Mouse (Mus musculus) heart, embryonic 13.5 days (tissue): ENCODE data around the gene Lyrm9. TPM values are rescaled to one million over a fixed set of nuclear protein-coding genes. Genes with fewer than 3 reads are reported as not detected.
A peak's percentile ranks its signal among the peaks of the same experiment; 100 is the strongest.

Experiments used
- ATAC-seq: fragments of 200-750 bp; cut with Nextera tagmentation; 2 replicates; pipeline ENCODE4 v1.8.0; 2017; ENCODE audit warnings: moderate TSS enrichment; ENCODE audit not compliant: insufficient number of reproducible peaks, low FRiP score, low TSS enrichment; ENCODE audit errors: extremely low read depth
- H3K27ac ChIP-seq: fragments of 300-500 bp; sonication (generic); replicated peaks from 2 replicates; pipeline ENCODE4 v1.5.1; 2015; ENCODE audit warnings: moderate library complexity, mild to moderate bottlenecking, inconsistent platforms
- H3K27me3 ChIP-seq: fragments of 300-500 bp; sonication (generic); replicated peaks from 2 replicates; pipeline ENCODE4 v1.6.1; 2015; ENCODE audit warnings: mild to moderate bottlenecking, inconsistent platforms
- H3K36me3 ChIP-seq: fragments of 300-500 bp; sonication (generic); 2 replicates; pipeline ENCODE4 v1.6.1; 2015; ENCODE audit warnings: mild to moderate bottlenecking, inconsistent platforms
- H3K4me1 ChIP-seq: fragments of 300-500 bp; sonication (generic); 2 replicates; pipeline ENCODE4 v1.6.1; 2015; ENCODE audit warnings: inconsistent platforms
- H3K4me2 ChIP-seq: fragments of 300-500 bp; sonication (generic); 2 replicates; pipeline ENCODE4 v1.6.1; 2015; ENCODE audit warnings: inconsistent platforms, mild to moderate bottlenecking, moderate library complexity
- H3K4me3 ChIP-seq: fragments of 300-500 bp; sonication (generic); 2 replicates; pipeline ENCODE4 v1.5.1; 2015; ENCODE audit warnings: moderate library complexity, mild to moderate bottlenecking, inconsistent platforms
- H3K9ac ChIP-seq: fragments of 300-500 bp; sonication (generic); 2 replicates; pipeline ENCODE4 v1.6.1; 2015; ENCODE audit warnings: inconsistent platforms, mild to moderate bottlenecking, moderate library complexity
- H3K9me3 ChIP-seq: fragments of 300-500 bp; sonication (generic); 2 replicates; pipeline ENCODE4 v1.6.1; 2016; ENCODE audit warnings: inconsistent platforms
- WGBS: fragments of 180-500 bp; shearing (Covaris S2); methylation state at CpG from one replicate; pipeline ENCODE4 v1.1.7; 2015; ENCODE audit warnings: mixed read lengths; 5-methylcytosine and 5-hydroxymethylcytosine counted together
- polyA plus RNA-seq: library from polyadenylated mRNA; unstranded; fragments of >200 nt; fragmentation: Nextera tagmentation; extraction: Ambion mirVana; gene quantifications from 2 replicates; pipeline ENCODE4 v1.2.1, GENCODE M21; 2015

Gene Lyrm9
- polyA plus RNA-seq, 1 experiment from 2014 or later = 28.5 TPM

DNA sequence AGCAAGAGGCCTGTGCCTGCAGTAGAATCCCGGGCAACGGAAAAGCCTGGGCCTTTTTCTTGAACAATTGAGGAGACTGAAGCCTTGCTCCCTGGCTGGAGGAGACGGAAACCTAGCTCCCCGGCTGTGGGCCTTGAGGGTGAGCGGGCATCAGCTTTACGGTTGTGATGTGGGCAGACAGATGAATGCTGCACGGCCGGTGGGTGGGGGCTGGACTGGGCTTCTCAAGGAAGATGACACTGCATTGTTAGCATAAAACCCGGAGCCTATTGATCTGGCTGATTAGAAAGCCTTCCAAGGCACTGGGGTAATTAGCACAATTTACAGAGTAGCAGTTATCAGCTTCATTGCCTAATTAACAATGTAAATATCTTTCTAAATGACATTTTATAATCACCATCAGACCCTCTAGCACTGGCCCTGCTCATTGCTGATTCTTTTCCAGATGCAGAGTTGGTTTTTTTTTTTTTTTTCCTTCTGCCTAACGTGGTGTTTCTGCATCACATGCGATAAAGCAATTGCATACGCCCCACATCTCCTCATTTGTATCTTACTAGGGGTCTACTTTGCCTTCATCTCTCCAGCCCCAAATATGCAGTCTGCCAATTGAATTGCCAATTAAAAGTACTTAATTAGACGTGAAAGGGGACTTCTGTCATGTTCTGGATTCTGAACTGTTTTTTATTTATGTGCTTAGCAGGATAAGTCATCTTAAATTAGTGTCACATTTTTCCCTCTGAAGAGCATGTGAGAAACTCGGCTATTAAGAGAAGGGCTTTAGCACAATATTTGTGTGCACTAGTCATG is 10.2 kb upstream of the Lyrm9 start:
- Histone ChIP-seq H3K4me3 (no peak overlapping the region), H3K36me3 (no peaks in the 10 kb centered on the region), H3K9me3 (no peaks in the 10 kb centered on the region), H3K4me1 (peaks cover 21% of the 10 kb centered on the region), H3K4me2 (no peak overlapping the region), H3K9ac (no peak overlapping the region), H3K27ac (no peak overlapping the region), H3K27me3 (no peaks in the 10 kb centered on the region)
- WGBS = 72% methylated on average over 14 of the region's 14 CpGs
- ATAC-seq = no peak

DNA sequence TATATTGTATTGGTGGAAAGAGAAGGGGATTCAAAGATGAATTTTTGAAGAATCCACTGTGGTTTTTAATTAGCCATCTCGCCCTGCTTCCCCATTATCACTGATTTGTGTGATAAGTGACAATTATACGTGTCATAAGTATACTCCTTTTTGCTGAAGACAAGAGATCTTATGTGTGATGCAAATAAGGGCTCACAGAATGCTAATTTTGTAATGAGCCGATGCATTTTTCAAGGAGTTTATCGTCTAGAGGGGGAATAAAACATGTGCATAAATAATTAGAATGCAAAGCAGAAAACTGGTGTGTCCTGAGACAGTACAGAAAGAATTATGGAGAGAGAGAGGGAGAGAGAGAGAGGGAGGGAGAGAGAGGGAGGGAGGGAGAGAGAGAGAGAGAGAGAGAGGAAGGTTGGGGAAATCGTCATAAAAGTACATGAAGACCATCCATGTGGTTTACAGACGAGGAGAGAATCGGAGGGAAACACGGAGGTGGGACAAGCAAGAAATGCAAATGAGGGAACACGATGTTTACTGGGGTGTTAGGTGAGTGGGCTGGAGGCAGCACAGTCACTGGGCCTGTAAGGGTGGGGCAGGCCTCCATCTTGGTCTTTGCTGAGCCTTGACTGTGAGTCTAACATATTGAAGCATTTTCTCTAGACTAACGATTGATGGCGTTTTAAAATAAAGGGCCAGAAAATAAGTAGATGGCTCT is 8.9 kb upstream of the Lyrm9 start:
- no peak for ATAC-seq
- H3K36me3 ChIP-seq = no peaks in the 10 kb centered on the region

DNA sequence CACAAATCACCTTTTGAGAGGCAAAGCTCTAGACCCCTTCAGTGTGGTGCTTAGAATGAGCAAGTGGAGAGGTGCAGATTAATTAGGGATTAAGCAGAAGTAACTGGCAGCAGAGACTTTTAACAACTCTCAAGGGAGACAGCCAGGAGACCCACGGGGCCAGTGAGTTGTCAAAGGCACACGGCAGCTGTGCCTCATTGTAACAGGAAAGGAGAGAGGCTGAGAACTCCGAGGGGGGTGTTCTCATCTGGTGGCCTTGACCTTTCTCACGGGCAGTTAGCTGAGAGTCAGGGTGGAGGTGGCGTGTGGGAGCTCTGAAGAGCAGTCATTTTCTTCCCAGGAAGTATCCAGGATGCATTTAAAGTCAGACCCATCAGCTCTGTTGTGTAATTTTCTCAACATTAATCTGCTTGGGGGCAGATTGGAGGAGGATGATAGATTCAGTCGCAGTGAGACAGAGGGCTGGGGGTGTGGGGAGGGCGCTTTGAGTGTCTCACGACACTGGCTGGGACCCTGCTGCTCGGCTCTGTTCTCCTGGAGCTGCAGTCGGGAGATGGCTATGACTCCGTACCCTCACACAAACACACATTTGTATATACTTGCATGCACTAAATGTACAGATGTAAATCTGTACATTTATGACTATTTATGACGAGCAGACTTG is 5.9 kb upstream of the Lyrm9 start:
- Histone ChIP-seq H3K4me3 (no peak overlapping the region), H3K4me2 (no peak overlapping the region), H3K27ac (no peak overlapping the region), H3K27me3 (no peaks in the 10 kb centered on the region), H3K9ac (no peak overlapping the region), H3K4me1 (peaks cover 24% of the 10 kb centered on the region), H3K36me3 (no peaks in the 10 kb centered on the region), H3K9me3 (no peaks in the 10 kb centered on the region)
- 36% methylated on average over 12 of the region's 12 CpGs for WGBS
- no peak for ATAC-seq

More for the DNA sequence above, 8.9 kb upstream of the Lyrm9 start:
- 76% methylated on average over 11 of the region's 11 CpGs for WGBS
- H3K9me3 ChIP-seq = no peaks in the 10 kb centered on the region
- H3K9ac ChIP-seq = no peak overlapping the region
- H3K27me3 ChIP-seq = no peaks in the 10 kb centered on the region
- H3K4me1 ChIP-seq = peaks cover 24% of the 10 kb centered on the region
- H3K27ac ChIP-seq = no peak overlapping the region
- no peak overlapping the region for H3K4me2 ChIP-seq
- H3K4me3 ChIP-seq = no peak overlapping the region

DNA sequence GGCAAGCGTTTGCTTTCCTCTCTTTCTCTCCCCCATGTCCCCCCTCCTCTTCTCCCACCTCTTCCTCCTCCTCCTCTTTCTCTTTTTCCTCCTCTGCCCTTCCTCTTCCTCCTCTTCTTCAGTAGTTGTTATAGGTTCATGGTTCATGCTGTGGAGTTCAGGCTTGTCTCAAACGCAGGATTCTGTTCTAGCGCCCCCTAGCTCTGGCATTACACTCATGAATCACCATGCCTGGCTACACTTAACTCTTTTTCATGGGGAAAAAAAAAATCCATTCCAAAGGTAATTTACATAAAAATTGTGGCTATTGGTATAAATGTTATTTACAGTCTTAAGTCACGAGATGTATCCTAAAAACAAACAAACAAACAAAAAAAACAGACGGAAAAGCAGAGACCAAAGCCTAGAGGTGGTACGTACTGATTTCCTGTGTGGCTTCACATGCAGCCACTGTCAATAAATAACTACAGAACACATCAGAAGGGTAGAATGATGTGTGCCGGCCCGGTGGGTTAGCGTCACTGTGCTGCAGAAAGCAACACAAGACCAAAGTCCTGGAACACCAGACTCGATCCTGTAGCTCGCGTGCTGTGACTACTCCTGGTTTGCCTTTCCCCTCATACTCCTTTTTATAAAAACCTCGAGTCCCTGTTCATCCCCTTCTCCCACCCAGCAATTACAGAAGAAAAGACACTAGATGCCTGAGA is 3.4 kb upstream of the Lyrm9 start:
- no peak overlapping the region for H3K4me3 ChIP-seq
- WGBS = 54% methylated on average over 13 of the region's 13 CpGs
- H3K36me3 ChIP-seq = no peaks in the 10 kb centered on the region
- no peaks in the 10 kb centered on the region for H3K27me3 ChIP-seq
- no peak for ATAC-seq
- H3K9ac ChIP-seq = no peak overlapping the region
- no peaks in the 10 kb centered on the region for H3K9me3 ChIP-seq
- peaks cover 38% of the 10 kb centered on the region for H3K4me1 ChIP-seq
- no peak overlapping the region for H3K27ac ChIP-seq
- H3K4me2 ChIP-seq = no peak overlapping the region

DNA sequence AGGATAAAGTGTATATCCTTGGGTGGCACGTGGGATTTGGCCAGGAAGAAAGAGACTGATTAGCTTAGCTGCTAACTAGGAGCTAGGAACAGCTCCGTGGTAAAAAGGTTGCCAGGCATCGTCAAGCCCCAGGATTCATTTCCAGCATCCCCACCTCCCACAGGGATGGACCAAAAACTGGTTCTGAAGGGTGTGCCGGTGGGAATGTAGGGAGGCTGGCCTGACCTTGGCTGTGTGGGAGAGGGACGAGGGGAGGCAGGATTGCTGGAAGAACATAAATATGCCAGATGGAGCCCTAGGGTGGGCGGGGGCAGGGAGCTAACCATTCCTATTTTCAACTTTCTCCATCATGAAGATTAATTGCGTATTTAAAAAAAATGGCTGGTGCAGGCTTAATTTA is 1.2 kb downstream of the Lyrm9 start:
- H3K4me1 ChIP-seq = peaks cover 61% of the 10 kb centered on the region
- no peaks in the 10 kb centered on the region for H3K9me3 ChIP-seq
- ATAC-seq = no peak
- H3K4me2 ChIP-seq = peak overlapping the region; percentile 89
- H3K27ac ChIP-seq = no peak overlapping the region
- no peaks in the 10 kb centered on the region for H3K27me3 ChIP-seq
- H3K36me3 ChIP-seq = no peaks in the 10 kb centered on the region
- WGBS = 41% methylated on average over 7 of the region's 7 CpGs
- H3K9ac ChIP-seq = no peak overlapping the region
- H3K4me3 ChIP-seq = no peak overlapping the region

DNA sequence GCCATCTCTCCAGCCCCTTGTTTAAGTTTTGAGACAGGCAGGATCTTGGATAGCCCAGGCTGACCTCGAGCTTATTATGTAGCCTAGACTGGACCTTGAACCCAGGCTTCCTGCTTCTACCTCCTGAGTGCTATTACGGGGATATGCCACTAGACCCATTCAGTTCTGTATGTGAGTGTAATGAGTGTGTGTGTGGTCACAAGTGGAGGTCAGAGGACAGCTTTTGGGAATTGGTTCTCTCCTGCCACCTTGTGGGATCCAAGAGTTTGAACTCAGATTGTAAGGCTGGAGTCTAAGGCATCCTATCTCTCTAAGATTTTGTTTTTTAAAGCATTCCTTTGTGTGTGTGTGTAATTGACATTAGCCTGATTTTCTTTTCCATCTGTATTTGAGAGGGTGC is 2.0 kb downstream of the Lyrm9 start:
- no peak for ATAC-seq
- WGBS = 58% methylated on average over 2 of the region's 2 CpGs
- Histone ChIP-seq H3K4me3 (no peak overlapping the region), H3K36me3 (no peaks in the 10 kb centered on the region), H3K27me3 (no peaks in the 10 kb centered on the region), H3K4me2 (no peak overlapping the region), H3K27ac (peak overlapping the region; percentile 70; the same call in 1 of the 2 replicates), H3K9ac (no peak overlapping the region), H3K4me1 (peaks cover 69% of the 10 kb centered on the region), H3K9me3 (no peaks in the 10 kb centered on the region)

DNA sequence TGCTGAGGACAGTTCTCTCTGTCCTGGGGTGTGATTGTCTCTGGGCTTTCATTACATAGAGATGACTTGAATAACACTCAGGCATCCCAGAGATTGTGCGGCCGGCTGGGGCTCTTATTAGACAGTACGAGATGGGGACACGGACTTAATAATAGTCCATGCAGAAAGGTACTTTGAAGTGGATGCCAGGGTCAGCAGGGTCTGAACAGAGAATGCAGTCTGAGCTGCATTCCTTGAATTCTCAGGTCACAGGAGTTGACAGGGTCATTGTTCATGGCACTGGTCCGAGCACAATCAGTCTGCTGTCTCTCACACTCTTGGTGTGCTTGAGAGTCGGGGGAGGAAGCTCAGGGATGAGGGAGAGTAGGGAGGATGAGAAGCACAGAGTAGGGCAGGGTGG is 3.0 kb downstream of the Lyrm9 start:
- Histone ChIP-seq H3K9me3 (no peaks in the 10 kb centered on the region), H3K4me2 (peak overlapping the region; percentile 38; the same call in 1 of the 2 replicates), H3K4me3 (no peak overlapping the region), H3K36me3 (no peaks in the 10 kb centered on the region), H3K27ac (peak overlapping the region; percentile 70), H3K4me1 (peaks cover 78% of the 10 kb centered on the region), H3K9ac (0 out of 2 replicates have a peak overlapping the region, but pooled peaks have one; percentile 0), H3K27me3 (no peaks in the 10 kb centered on the region)
- 13% methylated on average over 6 of the region's 6 CpGs for WGBS
- 0 out of 2 replicates have a peak, but pooled peaks have one; percentile 7 for ATAC-seq

DNA sequence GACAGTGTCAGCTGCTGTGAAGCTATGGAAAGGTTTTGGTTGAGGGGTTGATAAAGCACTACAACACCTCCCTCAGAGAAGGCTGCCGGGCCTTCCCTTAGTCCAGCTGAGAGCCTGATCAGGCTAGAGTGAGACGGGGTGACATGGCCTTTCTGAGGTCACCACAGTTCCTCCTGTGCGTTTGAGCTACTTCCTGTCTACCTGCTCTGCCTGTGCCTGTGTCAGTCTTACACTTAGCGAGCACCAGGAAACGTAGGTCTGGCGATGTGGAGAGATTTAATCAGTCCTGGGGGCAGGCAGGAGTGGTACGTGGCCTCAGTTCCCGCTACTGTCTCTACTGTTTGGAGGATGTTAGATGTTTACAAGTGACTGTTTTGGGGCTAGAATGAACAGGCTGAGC is 3.8 kb downstream of the Lyrm9 start:
- Histone ChIP-seq H3K4me1 (peaks cover 78% of the 10 kb centered on the region), H3K27ac (peak overlapping the region; percentile 70)

DNA sequence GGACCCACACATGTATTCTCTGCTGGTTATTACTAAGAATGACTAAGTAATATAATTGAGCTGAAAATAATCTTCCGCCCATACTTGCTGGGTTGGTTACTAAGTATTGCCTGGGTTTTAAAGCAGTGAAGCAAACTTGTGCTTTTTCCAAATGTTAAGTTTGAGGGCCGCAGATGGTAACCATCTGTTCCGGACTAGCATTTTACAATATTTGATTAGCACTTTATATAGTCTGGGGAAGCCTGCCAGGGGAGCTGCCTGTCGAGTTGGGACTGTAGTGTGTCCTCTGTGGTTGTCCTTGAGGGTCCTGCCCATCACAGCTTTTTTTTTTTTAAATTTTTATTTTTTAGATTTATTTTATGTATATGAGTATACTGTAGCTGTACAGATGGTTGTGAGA is 5.3 kb downstream of the Lyrm9 start:
- no peak overlapping the region for H3K4me3 ChIP-seq
- peaks cover 82% of the 10 kb centered on the region for H3K4me1 ChIP-seq
- no peak overlapping the region for H3K4me2 ChIP-seq
- 78% methylated on average over 4 of the region's 4 CpGs for WGBS
- no peak for ATAC-seq
- H3K9ac ChIP-seq = no peak overlapping the region
- H3K27ac ChIP-seq = peak overlapping the region; percentile 80
- H3K36me3 ChIP-seq = no peaks in the 10 kb centered on the region
- H3K9me3 ChIP-seq = no peaks in the 10 kb centered on the region
- H3K27me3 ChIP-seq = no peaks in the 10 kb centered on the region

More for the DNA sequence above, 3.8 kb downstream of the Lyrm9 start:
- H3K27me3 ChIP-seq = no peaks in the 10 kb centered on the region
- 19% methylated on average over 8 of the region's 8 CpGs for WGBS
- H3K9ac ChIP-seq = peak overlapping the region; percentile 39; the same call in 1 of the 2 replicates
- no peaks in the 10 kb centered on the region for H3K36me3 ChIP-seq
- no peak overlapping the region for H3K4me2 ChIP-seq
- H3K4me3 ChIP-seq = no peak overlapping the region
- H3K9me3 ChIP-seq = no peaks in the 10 kb centered on the region
- ATAC-seq = no peak

DNA sequence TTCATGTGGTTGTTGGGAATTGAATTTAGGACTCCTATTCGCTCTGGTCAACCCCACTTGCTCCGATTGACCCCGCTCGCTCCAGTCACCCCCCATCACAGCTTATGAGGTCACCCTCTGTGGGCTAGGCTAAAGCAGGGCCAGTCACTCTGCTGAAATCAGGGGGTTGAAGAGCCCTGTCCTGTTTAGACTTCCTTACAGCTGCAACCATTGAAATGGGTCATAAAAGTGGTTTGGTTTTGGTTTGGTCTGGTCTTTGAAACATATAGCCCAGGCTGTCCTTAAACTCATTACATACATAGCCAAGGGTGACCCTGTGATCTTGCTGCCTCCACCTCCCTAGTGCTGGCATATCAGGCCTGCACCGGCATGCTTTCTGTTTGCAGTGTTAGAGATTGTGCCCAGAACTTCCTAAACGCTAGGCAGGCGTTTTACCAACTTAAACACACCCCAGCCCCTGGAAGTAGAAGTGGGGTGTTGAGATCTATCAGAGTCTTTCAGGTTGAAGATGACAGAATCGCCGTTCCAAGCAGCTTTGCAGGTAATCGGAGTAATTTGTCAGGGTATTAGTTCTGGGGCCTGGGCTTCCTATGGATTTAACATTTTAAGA is 5.8 kb downstream of the Lyrm9 start:
- Histone ChIP-seq H3K9me3 (no peaks in the 10 kb centered on the region), H3K4me1 (peaks cover 77% of the 10 kb centered on the region), H3K9ac (0 out of 2 replicates have a peak overlapping the region, but pooled peaks have one; percentile 2), H3K27me3 (no peaks in the 10 kb centered on the region), H3K4me2 (peak overlapping the region; percentile 32), H3K27ac (peak overlapping the region; percentile 80), H3K4me3 (no peak overlapping the region), H3K36me3 (no peaks in the 10 kb centered on the region)
- WGBS = 69% methylated on average over 10 of the region's 10 CpGs
- ATAC-seq = no peak
